In genomic region chr4:40187956-40188355, GRCm38 (mm10) we compare ENCODE assay signal across 15 mouse cellular contexts.
"Had no signal": no experiment of that assay in that cellular context is flagged by ENCODE, and none has a peak within 500 bp of the region (broad histone marks: within the 10 kb centered on the region; RNA-seq: fewer than 3 reads in every experiment).

No protein-coding gene starts in this region.

- H3K27ac ChIP-seq: liver, embryonic 14.5 days; lung, embryonic 15.5 days; midbrain, embryonic 13.5 days; midbrain, embryonic 15.5 days; neural tube, embryonic 12.5 days; stomach, embryonic 15.5 days; stomach, postnatal 0 days had no signal

- H3K4me1 ChIP-seq: lung, embryonic 15.5 days; midbrain, embryonic 13.5 days; midbrain, embryonic 15.5 days; neural tube, embryonic 12.5 days; stomach, embryonic 15.5 days had no signal

- H3K27me3 ChIP-seq: lung, embryonic 15.5 days; megakaryocyte, embryonic 14.5 days; midbrain, embryonic 13.5 days; midbrain, embryonic 15.5 days; neural tube, embryonic 12.5 days; stomach, embryonic 15.5 days had no signal

- DNase-seq: lung, postnatal 10 days; lung, postnatal 4 days; right cerebral cortex, postnatal 14 days; thymus, adult 2 months; thymus, postnatal 25 days; thymus, postnatal 4 days had no signal

- H3K9ac ChIP-seq: liver, embryonic 14.5 days; lung, embryonic 15.5 days; midbrain, embryonic 13.5 days; midbrain, embryonic 15.5 days; neural tube, embryonic 12.5 days; stomach, embryonic 15.5 days had no signal

- ATAC-seq: midbrain, embryonic 13.5 days; midbrain, embryonic 15.5 days had no signal

- H3K4me3 ChIP-seq: lung, embryonic 15.5 days; megakaryocyte, embryonic 14.5 days; midbrain, embryonic 13.5 days; midbrain, embryonic 15.5 days; neural tube, embryonic 12.5 days; stomach, embryonic 15.5 days had no signal

- H3K9me3 ChIP-seq: lung, embryonic 15.5 days; megakaryocyte, embryonic 14.5 days; midbrain, embryonic 13.5 days; midbrain, embryonic 15.5 days; neural tube, embryonic 12.5 days; stomach, embryonic 15.5 days had no signal

- H3K4me2 ChIP-seq: lung, embryonic 15.5 days; midbrain, embryonic 11.5 days; midbrain, embryonic 13.5 days; midbrain, embryonic 15.5 days; neural tube, embryonic 12.5 days; stomach, embryonic 15.5 days had no signal
